Mouse (Mus musculus) urinary bladder, adult 2 months (tissue): Measurements from ENCODE around the gene Trpm3. TPM values are rescaled to one million over a fixed set of nuclear protein-coding genes. Genes with fewer than 3 reads are reported as not detected.

ENCODE experiments used
- DNase-seq: peaks from one replicate; pipeline ENCODE4 v3.0.0; 2022; ENCODE audit warnings: low spot score
- polyA plus RNA-seq: library from polyadenylated mRNA; depleted of rRNA; stranded (reverse); fragments of >200 nt; gene quantifications from 2 replicates; pipeline ENCODE4 v1.2.3, GENCODE M21; 2012

Trpm3 gene
- polyA plus RNA-seq, 1 experiment, result 0.15 TPM

DNA sequence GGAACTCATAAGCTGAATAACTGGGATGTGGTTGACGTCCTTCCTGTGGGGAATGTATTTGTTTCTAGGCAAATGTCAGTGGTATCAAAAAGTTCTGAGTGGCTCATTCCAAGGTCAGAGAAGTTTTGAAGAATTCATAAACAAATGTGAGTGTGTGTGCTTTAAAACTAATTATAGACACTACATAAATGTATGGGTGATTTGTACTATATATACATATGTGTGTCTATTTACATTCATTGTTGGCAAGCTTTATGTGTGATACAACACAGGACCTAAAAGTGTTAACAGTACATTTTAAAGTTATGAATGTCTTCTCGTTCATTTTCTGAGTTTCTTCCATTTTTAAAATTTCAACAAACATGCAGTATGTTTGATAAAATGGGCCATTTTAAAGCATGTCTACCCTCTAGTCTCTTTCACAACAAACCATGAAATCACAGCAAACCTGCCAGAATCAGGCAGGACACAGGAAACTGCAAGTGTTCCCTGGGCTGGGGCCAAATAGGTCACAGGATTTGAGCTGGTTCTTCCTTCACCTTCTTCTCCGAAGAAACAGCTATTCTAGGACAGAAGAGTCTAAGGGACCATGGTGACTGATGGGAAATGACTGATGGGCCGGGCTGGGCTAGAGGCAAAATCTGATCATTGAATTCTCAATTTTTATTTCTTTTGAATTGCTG, 334.3 kb downstream of the Trpm3 start:
- no peak for DNase-seq

DNA sequence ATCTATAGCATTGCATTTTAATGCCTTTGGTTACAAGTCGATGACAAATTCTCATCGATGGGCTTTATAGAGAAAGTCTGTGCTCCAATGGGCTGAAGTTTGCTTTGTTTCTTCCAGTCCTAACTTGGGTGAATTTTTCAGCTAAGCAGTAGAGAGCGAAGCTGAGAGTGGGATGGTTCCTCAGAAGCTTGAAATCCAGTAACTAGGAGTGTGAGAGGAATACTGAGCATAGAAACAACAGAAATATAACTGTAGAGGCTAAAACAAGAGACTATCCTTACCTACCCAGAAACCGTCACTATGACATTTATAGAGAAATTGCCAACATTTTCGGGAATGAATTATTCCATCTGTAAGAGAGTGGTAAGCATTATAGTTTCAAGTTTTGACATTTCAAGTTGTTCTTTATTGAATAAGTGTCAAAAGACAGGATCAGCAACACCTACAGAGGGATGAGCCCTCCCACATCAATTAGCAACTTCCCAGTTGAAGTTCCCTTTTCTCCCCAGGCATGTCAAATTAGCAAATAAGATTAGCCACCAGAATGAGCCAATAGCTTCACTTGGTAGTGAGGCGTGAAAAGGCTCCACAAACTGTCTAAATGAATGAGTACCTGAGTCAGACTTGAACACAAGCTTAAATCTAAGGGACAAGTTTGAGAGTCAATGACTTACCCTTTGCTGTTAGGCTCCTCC, 339.6 kb downstream of the Trpm3 start:
- no peak for DNase-seq

DNA sequence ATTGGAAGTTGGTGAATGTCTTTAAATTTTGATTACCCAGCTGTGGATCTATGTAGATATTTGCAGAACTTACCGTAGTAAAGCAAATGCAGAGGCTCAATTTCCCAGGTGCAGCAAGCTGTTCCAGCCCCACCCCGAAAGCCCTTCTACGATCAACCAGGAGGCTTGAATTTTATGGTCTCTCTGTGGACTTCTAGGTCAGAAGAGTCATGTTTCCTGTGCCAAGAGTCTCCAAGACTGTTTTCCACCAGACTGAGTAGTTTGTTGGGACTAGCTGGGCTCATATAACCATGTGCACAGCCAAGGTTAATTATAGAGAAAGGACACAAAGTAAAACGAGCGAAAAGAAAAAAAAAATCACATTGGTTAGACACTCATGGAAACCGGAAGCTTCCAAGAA, 364.6 kb downstream of the Trpm3 start:
- DNase-seq, result no peak

DNA sequence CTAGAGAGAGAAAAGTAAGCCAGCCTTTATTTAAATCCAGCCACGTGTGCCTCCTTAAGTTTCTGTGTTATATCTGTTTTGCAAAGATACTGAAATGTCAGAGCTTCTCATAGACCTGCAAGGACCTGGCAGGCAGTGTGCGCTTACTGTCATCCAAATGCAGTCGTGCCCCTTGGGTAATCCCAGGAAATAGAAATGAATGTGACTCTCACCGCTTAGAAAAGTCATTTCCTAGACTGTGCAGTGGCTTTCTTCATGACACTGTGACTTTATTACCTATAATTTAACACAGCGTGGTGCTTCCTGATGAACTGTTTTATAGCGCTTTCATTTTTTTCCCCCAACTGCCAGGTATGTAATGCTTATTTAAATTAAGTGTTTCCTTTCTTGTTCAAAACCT, 379.7 kb downstream of the Trpm3 start:
- DNase-seq, result no peak

DNA sequence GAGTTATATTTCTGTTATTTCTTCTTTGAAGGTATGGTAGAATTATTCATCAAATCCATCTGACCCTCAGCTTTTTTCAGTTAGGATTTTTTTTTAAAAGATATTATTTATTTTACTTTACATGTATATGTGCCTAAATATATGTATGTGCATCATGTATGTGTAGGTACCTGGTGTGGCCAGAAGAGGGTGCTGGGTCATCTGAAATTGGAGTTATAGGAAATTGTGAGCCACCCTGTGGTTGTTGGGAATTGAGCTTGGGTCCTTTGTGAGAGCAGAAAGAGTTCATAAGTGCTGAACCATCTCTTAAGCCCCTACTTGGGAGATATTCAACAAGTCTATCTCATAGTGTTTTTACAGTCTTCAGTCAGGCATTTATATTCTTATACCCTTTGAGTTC, 389.1 kb downstream of the Trpm3 start:
- no peak for DNase-seq

DNA sequence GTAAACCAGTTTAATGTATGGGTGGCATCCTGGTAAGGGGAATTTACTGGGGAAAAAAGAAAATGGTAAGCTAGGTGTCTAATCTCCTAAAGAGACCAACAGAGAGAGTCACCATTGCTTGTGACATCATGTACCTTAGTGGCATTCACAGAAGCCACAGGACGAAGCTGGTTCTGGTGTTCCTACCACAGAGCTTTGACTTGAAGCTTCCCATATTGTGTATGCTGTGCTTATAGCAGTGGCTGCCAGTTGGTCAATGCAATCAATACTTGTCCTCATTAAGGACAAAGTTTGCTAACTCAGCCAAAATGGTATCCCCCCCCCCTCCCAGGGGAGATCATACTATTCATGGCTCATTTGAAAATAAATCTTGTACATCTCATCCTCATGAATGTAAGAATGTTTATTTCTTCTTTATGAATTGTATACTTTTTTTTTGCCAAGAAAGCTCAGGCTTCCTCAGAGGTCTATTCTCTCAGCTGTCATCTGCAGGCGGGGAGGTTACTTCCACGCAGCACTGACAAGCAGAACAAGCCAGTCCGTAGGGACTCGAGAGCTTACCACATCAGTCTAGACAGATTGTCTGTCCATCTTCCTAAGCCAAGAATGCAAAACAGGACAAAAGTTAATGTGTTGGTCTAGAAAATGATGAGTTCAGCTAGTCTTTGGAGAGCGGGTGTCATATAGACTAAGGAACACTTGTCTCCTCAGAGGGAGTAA, 404.3 kb downstream of the Trpm3 start:
- DNase-seq, result no peak

DNA sequence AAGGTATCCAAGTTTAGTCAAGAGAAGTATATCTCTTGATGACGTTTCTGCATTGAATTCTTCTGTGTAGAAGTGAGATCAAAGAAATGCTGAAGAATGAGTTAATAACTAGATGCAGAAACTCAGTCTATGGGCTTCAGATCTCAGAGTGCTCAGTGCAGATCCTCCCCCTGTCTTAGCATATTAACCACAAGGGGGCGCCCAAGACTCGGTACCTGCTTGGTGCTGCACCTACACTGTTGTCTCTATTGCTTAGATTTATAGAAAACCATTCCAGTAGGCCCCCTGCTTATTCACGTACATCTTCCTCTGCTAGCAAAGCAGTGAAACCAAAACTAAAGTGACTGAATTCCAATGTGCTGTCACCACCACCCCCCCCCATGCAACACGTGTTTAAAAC, 413.3 kb downstream of the Trpm3 start:
- no peak for DNase-seq

DNA sequence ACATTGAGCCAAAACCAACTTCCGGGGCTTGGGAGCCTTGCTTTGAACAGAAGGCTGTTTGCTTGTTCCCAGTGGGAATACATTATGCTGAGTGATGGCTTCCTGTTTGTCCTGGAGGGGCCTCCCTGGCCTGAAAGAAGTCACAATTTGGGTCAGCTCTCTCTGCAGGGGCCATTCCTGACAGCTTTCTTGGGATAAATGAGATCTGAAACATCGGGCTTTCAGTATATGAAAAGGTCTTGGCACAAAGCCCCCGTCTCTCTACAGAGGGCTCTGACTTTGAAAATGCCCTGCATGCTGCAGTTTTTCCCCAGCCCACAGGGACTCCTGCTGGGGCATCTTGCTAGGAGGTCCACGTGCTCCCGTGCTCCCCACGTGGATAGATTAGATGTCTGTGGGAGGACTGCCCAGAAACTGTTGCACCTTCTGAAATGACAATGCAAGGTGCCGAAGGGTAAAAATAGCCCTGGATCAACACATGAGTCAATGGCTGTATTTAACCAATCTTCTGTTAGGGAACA, 415.6 kb downstream of the Trpm3 start:
- DNase-seq, result no peak

DNA sequence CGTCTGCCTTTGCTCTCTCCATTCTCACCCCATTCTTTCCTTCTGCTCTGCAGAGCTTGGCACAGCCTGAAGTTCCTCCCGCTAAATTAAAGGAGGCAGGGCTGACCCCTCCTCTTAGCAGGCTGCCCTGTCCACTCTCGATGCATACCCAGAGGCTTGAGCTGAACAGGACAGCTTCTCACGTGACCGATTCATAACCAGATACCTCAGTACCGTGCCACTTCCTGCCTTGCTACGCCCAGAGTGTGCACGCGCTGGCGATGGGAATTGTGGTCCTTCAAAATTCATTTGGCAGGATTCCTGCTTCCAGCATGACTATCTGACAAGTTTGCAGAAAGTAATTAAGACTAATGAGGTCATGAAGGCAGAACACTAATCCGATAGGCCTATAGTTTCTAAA, 433.6 kb downstream of the Trpm3 start:
- no peak for DNase-seq

DNA sequence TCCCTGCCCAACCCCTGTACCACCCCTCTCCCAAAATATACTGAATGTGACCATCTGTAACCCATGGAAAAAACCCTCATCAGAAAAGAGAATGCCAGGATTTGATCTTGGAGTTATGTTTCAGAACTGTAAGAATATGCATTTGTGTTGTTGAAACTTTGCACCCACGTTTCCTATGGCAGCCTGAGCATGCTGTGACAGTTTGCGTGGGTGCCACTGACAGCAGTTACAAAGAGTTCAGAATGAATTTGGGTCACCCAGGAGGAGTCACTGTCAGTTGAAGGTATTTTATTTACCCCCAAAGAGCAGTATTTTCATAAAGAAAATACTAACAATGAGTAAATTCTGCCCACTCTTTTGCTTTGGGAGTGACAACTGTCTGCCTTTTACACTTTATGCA, 434.0 kb downstream of the Trpm3 start:
- DNase-seq, result no peak

DNA sequence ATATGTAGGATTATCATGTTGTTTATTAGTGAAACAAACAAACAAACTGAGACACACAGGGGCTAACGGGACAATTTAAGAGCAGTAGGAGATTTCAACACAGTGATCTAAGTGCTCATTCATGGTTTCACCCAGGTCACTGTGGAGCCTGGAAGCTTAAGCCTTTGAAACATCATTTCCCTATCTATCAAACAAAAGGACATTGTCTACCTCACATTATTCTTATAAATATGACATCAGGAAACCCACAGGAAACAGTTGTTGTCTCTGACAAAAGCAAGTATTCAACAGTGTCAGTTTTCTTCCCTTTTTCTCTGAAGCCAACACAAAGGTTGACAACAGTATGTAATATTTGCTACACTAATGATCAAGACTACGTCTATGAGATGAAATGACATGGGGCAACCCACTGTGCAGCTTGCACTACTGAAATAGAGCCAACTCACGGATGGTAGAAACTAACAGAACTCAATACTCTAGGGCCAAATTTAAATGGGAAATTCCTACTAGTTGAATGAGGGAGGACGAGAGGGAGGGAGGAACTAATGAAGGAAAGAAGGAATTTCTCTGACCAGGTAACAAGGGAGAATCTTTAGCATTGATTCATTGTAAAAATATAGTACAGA, 443.4 kb downstream of the Trpm3 start:
- DNase-seq, result no peak

DNA sequence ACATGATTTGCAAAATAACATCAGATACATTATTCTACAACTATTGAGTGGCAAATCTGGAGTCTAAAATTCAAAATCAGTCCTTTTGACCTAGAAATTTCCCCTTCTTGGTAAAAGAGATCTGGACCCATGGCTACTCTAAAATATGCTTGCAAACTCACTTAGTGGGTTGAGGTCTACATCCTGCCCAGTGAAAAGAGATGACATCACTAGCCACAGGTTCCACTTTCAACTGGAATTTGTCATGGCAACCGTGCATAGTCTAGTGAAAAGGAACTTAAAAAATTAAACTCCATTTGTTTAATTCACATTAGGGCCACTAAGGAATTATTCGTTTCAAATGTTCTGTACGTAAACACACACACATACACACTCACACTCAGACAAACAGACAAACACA, 455.6 kb downstream of the Trpm3 start:
- no peak for DNase-seq

DNA sequence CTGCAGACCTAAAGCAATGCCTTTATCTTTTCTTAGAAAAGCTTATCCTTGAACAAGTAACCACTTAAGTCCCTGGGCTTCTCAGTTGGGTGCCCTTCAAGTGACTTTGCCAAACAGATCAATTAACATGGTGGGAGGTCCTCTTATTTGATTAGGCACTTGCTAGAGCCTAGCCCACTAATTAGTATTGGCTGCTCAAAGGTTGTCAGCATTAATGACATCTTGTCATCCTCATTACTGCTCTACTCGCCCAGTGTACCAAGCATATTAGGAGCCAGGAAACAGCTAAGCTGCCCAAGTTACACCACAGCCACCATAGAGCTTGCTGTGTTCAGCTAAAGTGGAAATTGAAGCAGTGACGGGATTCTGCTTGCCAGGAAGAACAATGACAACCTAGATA, 456.4 kb downstream of the Trpm3 start:
- DNase-seq, result no peak

DNA sequence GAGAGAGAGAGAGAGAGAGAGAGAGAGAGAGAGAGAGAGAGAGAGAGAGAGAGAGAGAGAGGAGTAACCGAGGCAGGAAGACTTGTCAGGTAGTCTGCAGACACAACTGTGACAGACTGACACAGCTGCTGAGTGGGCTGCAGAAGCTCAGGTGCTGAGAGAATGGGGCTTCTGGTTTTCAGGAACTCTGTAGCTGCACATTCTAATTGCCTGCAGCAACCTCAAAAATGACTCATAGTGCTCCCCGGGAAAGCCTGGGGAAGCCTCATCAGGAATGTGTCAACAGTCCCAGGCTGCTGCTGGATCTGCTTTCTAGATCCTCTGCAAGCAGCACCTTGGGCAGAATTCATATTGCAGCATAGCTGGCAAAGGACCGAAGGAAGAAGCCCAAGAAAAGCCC, 457.9 kb downstream of the Trpm3 start:
- no peak for DNase-seq

DNA sequence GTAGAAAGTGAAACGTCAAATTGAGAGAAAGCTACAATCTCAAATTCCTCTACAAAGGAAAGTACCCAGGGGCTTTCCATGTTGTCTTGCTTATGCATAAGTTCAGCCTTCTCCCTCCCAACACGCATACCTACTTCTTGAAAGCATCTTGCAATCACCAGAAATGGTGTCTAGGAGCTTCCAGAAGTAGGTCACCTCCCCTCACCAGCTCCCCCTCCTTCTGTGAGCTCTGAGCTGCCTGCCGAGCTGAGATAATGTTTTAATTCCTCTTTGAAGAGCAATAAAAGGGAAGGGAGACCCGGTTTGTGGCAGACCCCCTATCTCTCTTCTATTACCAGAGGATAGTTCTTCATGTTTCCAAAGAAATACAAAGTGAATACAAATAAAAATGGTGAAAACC, 465.5 kb downstream of the Trpm3 start:
- no peak for DNase-seq

DNA sequence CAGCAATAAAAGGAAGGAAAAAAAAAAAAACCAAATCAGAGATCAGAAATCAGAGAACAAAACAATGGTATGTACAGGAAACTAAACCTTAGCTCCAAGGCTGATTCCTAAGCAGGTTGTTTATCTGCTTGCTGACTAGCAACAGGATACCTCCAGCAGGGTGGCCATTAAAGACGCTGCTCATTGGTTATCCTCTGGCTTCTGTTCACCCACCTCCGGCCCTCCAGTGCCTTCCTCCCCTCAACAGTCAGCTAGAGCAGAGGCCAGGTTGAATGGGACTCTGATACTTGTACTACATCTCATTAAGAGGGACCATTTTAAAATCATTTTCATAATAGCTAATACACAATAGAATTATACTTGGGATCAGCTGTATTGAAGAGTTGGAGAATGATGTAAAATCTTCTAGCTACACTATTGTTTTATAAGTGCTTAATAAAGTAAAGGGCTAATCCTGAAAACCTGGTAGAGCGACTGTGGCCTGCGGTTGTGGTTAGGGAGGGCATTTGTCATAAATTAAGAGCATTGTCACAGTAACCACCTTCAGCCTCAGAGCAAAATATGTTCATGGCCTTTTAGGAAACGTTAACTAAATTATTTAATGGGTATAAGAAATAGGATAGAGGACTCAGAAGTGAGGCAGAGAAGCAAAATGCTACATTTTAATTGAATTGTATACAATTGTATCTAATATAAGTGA, 469.3 kb downstream of the Trpm3 start:
- no peak for DNase-seq

DNA sequence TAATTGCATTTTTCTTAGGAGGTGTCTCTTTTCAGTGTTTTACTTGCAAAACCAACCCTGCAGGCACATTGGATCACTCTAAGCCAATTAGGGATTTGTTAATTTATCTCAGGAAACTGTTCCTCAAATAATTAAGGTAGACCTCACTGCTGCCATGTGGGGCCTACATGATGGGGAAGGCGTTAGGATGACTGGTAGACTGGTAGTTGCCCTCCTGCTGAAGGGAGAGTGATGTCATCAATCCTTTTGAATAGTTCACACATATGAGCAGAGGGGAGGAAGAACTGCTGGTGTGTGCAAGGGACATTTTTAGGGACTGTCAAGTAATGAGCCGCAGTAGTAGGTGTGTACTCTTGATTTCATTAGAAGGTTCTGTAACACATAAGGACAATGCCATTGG, 472.8 kb downstream of the Trpm3 start:
- DNase-seq, result no peak

DNA sequence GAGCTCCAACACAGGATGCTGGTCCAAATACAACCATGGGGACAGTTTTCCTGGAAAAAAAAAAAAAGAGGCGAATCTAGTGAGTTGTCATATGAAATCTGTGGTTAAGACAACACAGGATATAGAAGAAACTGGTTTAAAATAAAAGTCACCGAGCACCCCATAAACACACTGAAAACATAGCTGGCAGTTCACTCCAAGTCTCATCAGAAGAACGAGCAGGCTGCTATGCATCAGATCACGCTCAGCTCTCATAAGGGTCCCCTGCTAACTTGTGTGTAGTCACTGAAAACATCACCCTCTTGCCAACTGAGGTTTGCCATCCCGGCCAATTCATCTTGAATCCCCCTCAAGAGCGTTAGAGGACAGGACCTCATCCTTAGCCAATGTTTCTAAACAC, 476.5 kb downstream of the Trpm3 start:
- no peak for DNase-seq

DNA sequence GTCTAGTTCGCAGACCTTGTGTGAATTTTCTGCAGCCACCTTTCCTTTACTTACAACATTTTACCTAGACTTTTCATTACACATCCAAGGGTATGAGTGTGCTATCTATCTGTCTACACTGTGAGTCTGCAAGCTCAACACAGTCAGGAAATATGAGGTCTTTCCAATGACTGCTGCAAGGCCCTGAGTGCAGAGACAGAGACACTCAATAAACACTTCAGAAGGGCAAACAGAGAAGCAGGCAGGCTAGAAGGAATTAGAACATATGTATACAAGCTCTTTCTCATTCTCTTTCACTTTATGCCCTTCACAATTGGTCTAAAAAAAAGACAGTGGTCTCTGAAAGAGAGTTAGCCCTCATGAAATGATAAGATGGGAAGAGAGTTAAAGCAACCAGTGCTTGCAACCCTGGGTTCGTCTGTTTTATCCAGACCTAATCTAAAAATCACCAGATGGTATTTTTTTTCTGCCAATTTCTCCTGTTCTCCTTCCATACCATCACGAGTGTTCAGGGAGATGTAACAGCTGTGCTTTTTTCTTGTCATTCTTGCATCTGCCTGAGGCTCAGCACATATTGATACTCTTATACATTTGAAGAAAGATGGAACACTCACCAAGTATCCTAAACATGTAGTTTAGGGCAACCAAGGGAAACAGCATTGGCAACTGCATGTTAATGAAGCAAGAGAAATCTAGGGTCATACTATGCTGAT, 486.1 kb downstream of the Trpm3 start:
- no peak for DNase-seq

DNA sequence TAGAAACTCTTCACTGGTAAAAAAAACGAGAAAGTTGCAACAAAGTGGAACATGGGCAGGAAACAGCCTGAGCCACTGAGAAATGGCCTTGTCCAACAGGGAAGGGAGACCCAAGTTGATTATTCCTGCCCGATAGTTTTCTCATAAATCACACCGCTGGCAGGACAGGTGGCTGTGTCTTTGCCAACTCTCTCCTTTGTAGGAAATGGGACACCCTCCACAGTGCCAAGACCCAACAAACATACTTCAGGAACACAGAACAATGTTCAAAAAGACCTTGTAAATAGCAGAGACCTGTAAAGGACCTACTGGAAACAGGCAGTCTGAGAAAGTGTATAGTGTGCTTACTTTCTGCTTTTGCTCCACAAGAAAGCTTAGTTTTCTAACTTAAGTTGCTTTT, 490.0 kb downstream of the Trpm3 start:
- DNase-seq, result no peak

DNA sequence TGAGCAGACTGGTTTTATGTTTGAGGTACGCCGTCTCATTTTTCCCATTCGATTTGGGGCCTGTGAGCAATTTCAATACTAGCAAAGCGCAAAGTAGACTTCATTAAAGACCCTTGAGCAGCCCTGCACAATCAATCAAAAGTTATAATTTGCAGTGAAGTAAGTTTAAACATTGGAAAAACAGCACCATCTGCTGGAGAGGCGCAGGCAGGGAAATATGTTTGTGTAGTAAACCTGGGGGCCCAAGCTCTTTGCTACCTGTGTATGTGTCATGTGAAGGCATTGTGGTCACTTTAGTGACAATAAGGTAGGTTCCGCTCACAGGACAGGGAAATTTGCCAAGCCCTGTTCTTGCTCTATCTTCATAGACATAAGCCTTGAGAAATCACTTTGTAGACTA, 492.5 kb downstream of the Trpm3 start:
- no peak for DNase-seq
